In the genomic region with DNA sequence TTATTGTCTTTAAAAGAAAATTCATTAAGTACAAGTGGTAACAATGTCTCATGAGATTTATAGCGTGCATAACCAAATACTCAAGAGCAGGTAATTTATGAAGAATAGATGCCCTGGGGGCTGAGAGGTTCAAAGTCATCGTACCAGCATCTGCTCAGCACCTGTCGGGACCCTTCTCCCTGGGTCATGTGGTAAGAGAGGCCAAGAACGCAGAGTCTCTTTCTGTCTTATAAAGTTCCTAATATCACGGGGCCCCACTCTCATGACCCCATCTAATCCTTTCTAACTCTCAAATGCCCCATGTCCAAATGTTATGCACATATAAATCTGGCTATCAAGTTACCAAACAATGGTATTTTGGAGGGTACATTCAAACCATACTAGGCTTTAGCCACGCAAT, we compare ENCODE assay signal across 28 mouse cellular contexts. TPM values are rescaled to one million over a fixed set of nuclear protein-coding genes. Genes with fewer than 3 reads are reported as not detected.
DNase-seq lines count a peak whose midpoint lies in the region; ATAC-seq lines count a peak whose summit lies in the region.
"Had no signal": no experiment of that assay in that cellular context is flagged by ENCODE, and none has a peak within 500 bp of the region (broad histone marks: within the 10 kb centered on the region; RNA-seq: fewer than 3 reads in every experiment).

No protein-coding gene starts in this region.

- H3K4me2 ChIP-seq in kidney, embryonic 15.5 days: no peak overlapping the region
- H3K4me2 ChIP-seq: forebrain, embryonic 13.5 days; hindbrain, embryonic 15.5 days; liver, embryonic 12.5 days; neural tube, embryonic 12.5 days had no signal

- no peak overlapping the region for H3K4me3 ChIP-seq in kidney, embryonic 15.5 days (replicated peaks)
- H3K4me3 ChIP-seq: erythroblast, embryonic 14.5 days; forebrain, embryonic 13.5 days; hindbrain, embryonic 15.5 days; liver, embryonic 12.5 days; neural tube, embryonic 12.5 days had no signal

- H3K27me3 ChIP-seq in kidney, embryonic 15.5 days: no peaks in the 10 kb centered on the region
- H3K27me3 ChIP-seq: forebrain, embryonic 13.5 days; hindbrain, embryonic 15.5 days; liver, embryonic 12.5 days; neural tube, embryonic 12.5 days had no signal

- H3K36me3 ChIP-seq in kidney, embryonic 15.5 days: no peaks in the 10 kb centered on the region
- H3K36me3 ChIP-seq: hindbrain, embryonic 15.5 days; liver, embryonic 12.5 days; neural tube, embryonic 12.5 days had no signal

- peaks cover 32% of the 10 kb centered on the region for H3K4me1 ChIP-seq in kidney, embryonic 15.5 days
- H3K4me1 ChIP-seq: hindbrain, embryonic 15.5 days; neural tube, embryonic 12.5 days had no signal

- H3K9me3 ChIP-seq in kidney, embryonic 15.5 days (replicated peaks): no peaks in the 10 kb centered on the region
- H3K9me3 ChIP-seq: forebrain, embryonic 13.5 days; hindbrain, embryonic 15.5 days; liver, embryonic 12.5 days; neural tube, embryonic 12.5 days had no signal

- DNase-seq in embryo, embryonic 10 days (ENCODE audit: low spot score): peak; percentile 32
- no peak for DNase-seq in embryo, embryonic 9.5 days (ENCODE audit: extremely low spot score)
- DNase-seq in kidney, postnatal 36 days: no peak
- DNase-seq in forelimb bud, embryonic 11.5 days (ENCODE audit: low read depth, low spot score): peak; percentile 82
- peak; percentile 77 for DNase-seq in mesoderm, embryonic 11.5 days (ENCODE audit: low read depth, low spot score)
- no peak for DNase-seq in layer of hippocampus, adult 8-10 months (ENCODE audit: low spot score in 2 of 2)
- no peak for DNase-seq in adrenal gland, postnatal 4 days (ENCODE audit: low spot score in 2 of 2)
- DNase-seq: adrenal gland, adult 8-10 months; cerebellum, adult 18-20 months; cerebellum, postnatal 25 days; gastrocnemius, postnatal 10 days; heart, postnatal 4 days; kidney, adult 2 months; kidney, postnatal 25 days; lung, adult 18-20 months; lung, postnatal 10 days; midbrain, embryonic 14.5 days; retina, postnatal 1 day; right cerebral cortex, postnatal 25 days; spleen, adult 18-20 months had no signal

- peak overlapping the region; percentile 46 for H3K27ac ChIP-seq in kidney, embryonic 15.5 days
- H3K27ac ChIP-seq: forebrain, embryonic 13.5 days; hindbrain, embryonic 15.5 days; liver, embryonic 12.5 days; neural tube, embryonic 12.5 days had no signal

- WGBS in kidney, embryonic 15.5 days: 45% methylated on average over 6 of the region's 6 CpGs

- no peak overlapping the region for H3K9ac ChIP-seq in kidney, embryonic 15.5 days
- H3K9ac ChIP-seq: forebrain, embryonic 13.5 days; hindbrain, embryonic 15.5 days; liver, embryonic 12.5 days; neural tube, embryonic 12.5 days had no signal

- no peak for ATAC-seq in kidney, embryonic 15.5 days (replicated peaks; ENCODE audit: low FRiP score)
- ATAC-seq: activated CD4-positive, CD25-positive, alpha-beta regulatory T cell, adult 4 months; forebrain, embryonic 13.5 days; liver, embryonic 12.5 days had no signal

RNA-seq across cellular contexts. Expression of a gene that starts 9.3 kb away (rescaled TPM):
- polyA plus RNA-seq in kidney, embryonic 15.5 days (2015; fragmentation: Nextera tagmentation; extraction: Ambion mirVana): 23.5 and 24.9 TPM in 2 replicates
- total RNA-seq in layer of hippocampus, adult 8-10 months (2022): 1 to 10 TPM; 5.2 to 8.1 (median 6.7) TPM
- 10 to 100 TPM in 1 of 2 experiments, 1 to 10 TPM in 1; 9.3 to 10.2 TPM for total RNA-seq in adrenal gland, postnatal 4 days (2021)

RNA-seq across cellular contexts. Expression of a gene that starts 20.5 kb away (rescaled TPM):
- polyA plus RNA-seq in kidney, embryonic 15.5 days (2015; fragmentation: Nextera tagmentation; extraction: Ambion mirVana): 2,036 and 2,131 TPM in 2 replicates
- 10 to 100 TPM; 43.1 to 65.9 (median 50.6) TPM for total RNA-seq in layer of hippocampus, adult 8-10 months (2022)
- 100 to 1,000 TPM; 359 to 373 TPM for total RNA-seq in adrenal gland, postnatal 4 days (2021)
- total RNA-seq: granulocyte monocyte progenitor cell, adult 5-6 weeks had no signal

Comparison
In these comparisons a context has a peak if more than half of its experiments do, and no peak if none do; other contexts are left out.
1. DNase-seq: peak in embryo, embryonic 10 days (single experiment), forelimb bud, embryonic 11.5 days (single experiment) and mesoderm, embryonic 11.5 days (single experiment); none in embryo, embryonic 9.5 days (single experiment), kidney, postnatal 36 days (0 of 2), layer of hippocampus, adult 8-10 months (0 of 2) and adrenal gland, postnatal 4 days (0 of 2).
2. RNA of a gene that starts 20.5 kb away (total RNA-seq): 359 to 373 TPM in adrenal gland, postnatal 4 days; 43.1 to 65.9 TPM in layer of hippocampus, adult 8-10 months; every median in the first group is over 4 times any median in the second.